Mouse (Mus musculus) spleen, adult 2 months (tissue): Measurements from ENCODE around the gene Psmb4.
"Not testable (repeated sequence)": the region's sequence is repeated elsewhere in the genome, so short reads cannot be mapped to it uniquely, and the experiment has no call there.

Experiments
- CTCF ChIP-seq: fragments of 200-500 bp; IDR thresholded peaks from 2 replicates; pipeline ENCODE4 v1.5.1; 2011; ENCODE audit warnings: mild to moderate bottlenecking, inconsistent platforms; ENCODE audit not compliant: insufficient read depth, insufficient read length, insufficient replicate concordance; ENCODE audit errors: extremely low read depth
- POLR2A ChIP-seq: fragments of 200-500 bp; IDR thresholded peaks from 2 replicates; pipeline ENCODE4 v1.6.1; 2011; ENCODE audit warnings: low read depth, low read length, inconsistent platforms

- TF ChIP-seq CTCF, POLR2A: not testable (repeated sequence)
Measured at GRCm38 (mm10) chr3:94935332-94935731, 48.6 kb upstream of the Psmb4 start.
